Mouse (Mus musculus): ENCODE data around the gene Abat.

GRCm38 (mm10) chr16:8584248-8584647, 71.0 kb downstream of the Abat start:
- TF ChIP-seq CTCF (IDR thresholded peaks at IDR 0.05; ENCODE audit: low read depth, low read length) (no peak), POLR2A (IDR thresholded peaks at IDR 0.05; ENCODE audit: extremely low read depth, insufficient read depth, low read length) (no peak)

All from liver, adult 2 months (tissue).